Mouse (Mus musculus): Measurements from ENCODE around the gene Bahcc1.

DNA sequence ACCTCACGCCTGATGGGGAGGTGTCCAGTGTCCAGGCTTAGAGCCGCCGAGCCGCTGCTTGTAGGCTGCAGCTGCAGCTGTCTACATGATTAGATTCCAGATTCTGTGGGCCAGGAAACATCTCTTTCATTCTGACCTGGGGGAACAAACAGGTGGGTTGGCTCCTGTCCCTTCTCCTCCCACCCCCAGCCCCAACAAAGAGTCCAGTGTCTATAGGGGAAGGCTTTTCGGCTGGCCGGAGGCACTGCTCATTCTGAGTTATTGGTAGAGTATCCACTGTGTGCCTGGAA lies 10.7 kb downstream of the Bahcc1 start:
- TF ChIP-seq ZC3H11A (IDR thresholded peaks at IDR 0.05; ENCODE audit: borderline replicate concordance, low read depth, low read length), result no peak
- no peak for TF ChIP-seq HCFC1 (IDR thresholded peaks at IDR 0.05; ENCODE audit: borderline replicate concordance, insufficient read depth, low read length)

Measured in ES-E14 (cell line).